Mouse (Mus musculus): Measurements from ENCODE around the gene Adgrg5.
A peak's percentile ranks its signal among the peaks of the same experiment; 100 is the strongest.

Gene Adgrg5

DNA sequence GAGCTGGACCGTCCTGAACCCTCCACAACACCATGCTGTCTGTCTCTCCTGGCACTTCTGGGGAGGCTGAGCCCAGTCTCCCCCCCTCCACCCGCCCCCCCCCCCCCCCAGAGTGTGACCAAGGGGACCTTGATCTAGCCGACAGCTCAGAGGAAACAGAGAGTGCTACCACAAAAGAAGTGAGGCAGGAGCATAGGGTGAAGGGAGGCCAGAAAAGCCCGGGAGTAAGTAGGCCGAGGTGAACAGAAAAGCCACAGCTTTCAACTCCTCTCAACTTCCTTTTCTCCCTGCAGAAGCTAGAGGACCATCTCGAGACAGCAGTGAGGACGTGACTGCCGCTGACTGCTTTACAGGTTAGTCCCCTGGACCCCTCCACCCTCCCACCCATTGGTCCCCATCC, at the start of gene Adgrg5:
Adgrg5 (plus strand) TSS at position 290 of the 400 bp plus-strand sequence.
- no peak for DNase-seq (ENCODE audit: low read depth in 2 of 2, low spot score in 2 of 2)

DNA sequence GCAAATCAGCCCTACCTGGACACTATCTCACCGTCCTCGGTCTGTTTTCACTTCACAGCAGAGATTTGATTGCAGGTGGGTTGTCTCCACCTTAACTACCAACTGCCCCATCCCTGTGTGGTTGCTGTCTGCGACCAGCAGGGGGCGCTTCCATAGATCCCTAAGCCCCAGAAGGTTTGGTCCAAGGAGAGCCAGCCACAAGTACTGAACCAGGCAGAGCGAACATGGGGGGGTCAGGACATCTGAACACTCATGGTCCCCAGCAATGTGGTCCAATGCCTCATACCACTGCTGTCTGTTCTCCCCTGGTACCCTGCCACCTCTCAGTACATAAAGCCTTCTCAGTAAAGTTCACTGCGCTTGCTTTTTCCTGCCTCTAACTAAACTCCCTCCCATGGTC, 49.1 kb upstream of the Adgrg5 start:
- DNase-seq (ENCODE audit: low read depth in 2 of 2, low spot score in 2 of 2), result peak; percentile 61 to 63

DNA sequence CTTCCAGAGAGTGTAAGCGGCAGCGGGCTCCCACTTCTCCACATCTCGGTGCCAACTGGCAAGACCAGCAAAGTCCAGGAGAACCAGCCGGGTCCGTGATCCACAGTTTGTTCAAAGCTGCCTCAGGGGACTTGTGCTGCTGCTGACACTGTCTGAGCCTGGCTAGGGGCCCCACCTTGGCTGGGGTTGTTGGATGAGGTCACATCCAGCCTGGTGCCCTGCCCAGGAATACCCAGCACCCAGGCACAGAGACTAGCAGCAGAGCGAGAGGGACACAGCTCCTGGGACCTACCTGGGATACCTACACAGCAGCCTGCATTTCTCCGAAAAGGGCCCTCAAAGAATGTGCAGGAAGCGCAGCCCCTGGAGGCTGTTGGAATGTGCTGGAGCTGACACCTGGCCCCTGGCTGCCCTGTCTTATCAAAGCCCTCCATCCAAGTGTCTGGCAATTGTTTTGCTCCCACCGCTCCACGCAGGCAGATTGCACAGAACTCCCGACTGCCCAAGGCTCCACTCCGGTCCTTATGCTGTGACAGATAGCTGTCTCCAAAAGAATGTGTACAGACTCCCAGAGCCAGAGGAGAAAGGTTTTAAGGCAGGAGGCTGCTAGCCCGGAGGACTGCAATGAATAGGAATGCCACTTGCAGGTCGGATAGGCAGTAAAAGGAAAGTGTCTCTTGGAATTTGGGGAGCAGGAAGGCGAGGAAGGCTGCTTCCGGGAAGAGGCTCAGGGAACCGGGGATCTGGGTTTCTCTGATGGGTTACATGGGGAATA, 48.2 kb upstream of the Adgrg5 start:
- DNase-seq (ENCODE audit: low read depth in 2 of 2, low spot score in 2 of 2), result no peak

GRCm38 (mm10) chr8:94875871-94876150, 47.7 kb upstream of the Adgrg5 start:
- DNase-seq (ENCODE audit: low read depth in 2 of 2, low spot score in 2 of 2), result no peak

GRCm38 (mm10) chr8:94876197-94876730, 47.2 kb upstream of the Adgrg5 start, which contains the start of gene Dok4:
Gene Dok4, minus strand, starts transcription at chr8:94876330.
- peak; percentile 44 to 56 for DNase-seq (ENCODE audit: low read depth in 2 of 2, low spot score in 2 of 2)

DNA sequence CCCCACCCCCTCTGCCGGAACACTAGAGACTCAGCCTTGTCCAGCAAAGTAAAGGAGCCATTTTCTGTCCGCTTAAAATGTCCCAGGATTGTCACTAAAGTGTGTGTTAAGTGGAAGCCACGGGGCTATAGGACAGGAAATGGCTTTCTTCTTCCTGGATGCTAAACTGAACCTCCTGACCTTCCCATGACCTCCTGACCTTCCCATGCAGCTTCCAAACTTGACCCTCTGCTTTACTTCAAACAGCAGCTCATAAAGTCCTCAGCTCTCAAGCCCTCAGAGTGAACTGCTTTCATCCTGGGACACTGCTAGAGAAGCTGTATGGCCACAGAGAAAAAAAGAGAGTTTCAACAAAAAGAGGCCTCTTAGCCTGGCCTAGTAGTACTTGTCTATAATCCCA, 46.7 kb upstream of the Adgrg5 start:
- no peak for DNase-seq (ENCODE audit: low read depth in 2 of 2, low spot score in 2 of 2)

DNA sequence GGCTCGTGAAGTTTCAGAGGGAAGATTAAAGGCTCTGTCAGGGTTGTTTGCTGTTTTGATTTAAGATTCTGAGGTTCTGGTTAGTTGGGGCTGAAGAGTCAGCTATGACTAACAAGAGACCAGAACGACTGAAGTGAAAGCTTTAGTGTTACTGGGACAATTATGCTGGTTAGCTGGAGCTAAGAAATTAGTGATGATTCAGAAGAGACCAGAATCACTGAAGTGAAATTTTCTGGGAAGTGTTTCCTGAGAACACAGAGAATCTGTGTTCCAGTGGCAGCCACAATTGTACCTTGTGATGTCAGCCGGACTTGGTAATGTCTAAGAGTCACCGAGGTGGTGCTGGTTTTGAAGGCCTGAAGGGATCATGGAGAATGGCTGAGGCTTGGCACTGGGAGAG, 42.8 kb upstream of the Adgrg5 start:
- no peak for DNase-seq (ENCODE audit: low read depth in 2 of 2, low spot score in 2 of 2)

DNA sequence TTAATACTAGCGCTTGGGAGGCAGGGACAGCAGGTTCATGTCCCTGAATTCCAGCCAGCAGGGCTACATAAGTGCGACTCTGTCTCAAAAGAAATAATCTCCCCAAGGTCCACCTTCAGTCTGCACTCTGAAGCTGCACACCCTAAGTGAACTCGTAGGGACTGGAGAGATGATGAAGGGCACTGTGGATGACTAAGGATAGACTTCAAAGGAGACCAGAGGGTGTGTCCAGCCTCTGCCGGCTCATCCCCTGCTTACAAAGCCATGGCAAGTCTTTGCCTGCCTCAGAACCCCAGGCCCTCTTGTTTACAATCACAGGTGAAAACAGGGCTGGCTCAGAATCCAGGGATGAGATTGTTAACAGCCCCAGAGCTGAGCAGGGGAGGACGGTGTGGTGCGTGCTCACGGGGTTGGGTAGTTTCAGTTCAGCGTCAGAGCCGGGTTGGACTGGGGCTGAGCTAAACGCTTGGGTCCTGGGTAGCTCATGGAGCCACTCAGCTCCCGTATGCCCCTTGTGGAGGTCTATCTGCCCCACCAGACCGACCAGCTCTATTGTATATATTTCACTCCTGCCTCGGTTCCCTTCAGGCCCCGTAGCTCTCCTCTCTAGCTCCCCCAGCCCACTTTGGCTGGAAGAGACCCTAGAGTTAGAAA, 35.0 kb upstream of the Adgrg5 start:
- DNase-seq (ENCODE audit: low read depth in 2 of 2, low spot score in 2 of 2), result no peak

GRCm38 (mm10) chr8:94892917-94893316, 30.6 kb upstream of the Adgrg5 start:
- no peak for DNase-seq (ENCODE audit: low read depth in 2 of 2, low spot score in 2 of 2)

DNA sequence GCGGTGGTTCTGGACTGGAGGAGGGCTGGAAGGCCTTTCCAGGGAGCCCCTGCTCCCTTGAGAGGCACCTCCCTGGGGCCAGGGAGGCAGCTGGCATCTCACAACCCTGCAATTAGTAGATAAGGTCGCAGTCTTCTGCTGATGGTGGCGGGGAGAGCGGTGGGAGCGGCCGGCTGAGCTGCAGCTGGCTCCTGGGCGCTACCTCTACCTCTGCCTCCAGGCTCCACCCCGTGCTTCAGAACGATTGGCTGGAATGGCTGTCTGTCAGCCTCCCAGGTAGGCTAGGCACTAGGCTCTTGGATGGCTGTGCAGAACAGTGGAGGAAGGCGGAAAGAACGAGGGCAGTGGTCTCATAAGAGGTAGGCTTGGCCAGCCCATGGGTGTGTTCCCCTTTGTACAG, 24.2 kb upstream of the Adgrg5 start:
- no peak for DNase-seq (ENCODE audit: low read depth in 2 of 2, low spot score in 2 of 2)

DNA sequence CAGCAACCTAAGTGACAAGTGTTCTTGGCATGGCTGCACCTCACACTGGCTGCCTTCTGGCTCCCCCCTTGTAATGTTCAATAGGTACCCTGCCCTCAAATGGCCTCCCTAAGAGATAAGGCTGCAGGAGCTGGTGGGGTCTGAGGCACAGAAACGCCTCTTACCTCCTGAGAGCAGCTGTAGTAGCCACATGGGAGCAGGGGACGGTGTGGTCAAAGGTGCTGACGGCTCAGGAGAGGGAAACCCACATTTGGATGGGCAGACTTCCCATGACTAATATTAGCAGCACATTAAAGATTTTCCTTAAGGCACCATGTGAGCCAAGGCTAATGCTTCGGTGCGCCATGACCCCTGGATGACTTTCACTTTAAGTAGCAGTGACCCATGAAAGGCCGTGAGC, 22.9 kb upstream of the Adgrg5 start:
- no peak for DNase-seq (ENCODE audit: low read depth in 2 of 2, low spot score in 2 of 2)

DNA sequence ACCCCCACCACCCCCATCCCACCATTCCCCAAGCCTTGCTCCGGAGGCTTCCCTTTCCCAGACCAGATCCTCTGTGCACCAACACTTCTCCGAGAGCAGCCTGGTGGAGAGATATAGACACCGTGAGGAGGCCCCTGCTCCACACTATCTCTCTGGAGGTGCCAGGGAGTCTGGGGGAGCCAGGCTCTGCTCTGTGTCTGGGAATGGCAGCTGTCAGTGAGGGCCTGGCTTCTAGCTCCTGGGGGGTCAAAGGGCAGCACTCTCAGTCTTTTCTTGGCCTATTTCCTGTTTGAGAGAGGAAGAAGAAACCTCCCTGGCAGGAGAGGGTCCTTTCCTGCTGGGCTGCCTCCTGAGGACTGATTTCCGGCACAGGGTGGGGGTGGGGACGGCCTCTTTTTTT, 22.5 kb upstream of the Adgrg5 start:
- DNase-seq (ENCODE audit: low read depth in 2 of 2, low spot score in 2 of 2), result no peak

- DNase-seq (ENCODE audit: low read depth in 2 of 2, low spot score in 2 of 2), result no peak
Observed at GRCm38 (mm10) chr8:94903709-94904108, 19.8 kb upstream of the Adgrg5 start.

GRCm38 (mm10) chr8:94904450-94905175, 18.9 kb upstream of the Adgrg5 start:
- no peak for DNase-seq (ENCODE audit: low read depth in 2 of 2, low spot score in 2 of 2)

DNA sequence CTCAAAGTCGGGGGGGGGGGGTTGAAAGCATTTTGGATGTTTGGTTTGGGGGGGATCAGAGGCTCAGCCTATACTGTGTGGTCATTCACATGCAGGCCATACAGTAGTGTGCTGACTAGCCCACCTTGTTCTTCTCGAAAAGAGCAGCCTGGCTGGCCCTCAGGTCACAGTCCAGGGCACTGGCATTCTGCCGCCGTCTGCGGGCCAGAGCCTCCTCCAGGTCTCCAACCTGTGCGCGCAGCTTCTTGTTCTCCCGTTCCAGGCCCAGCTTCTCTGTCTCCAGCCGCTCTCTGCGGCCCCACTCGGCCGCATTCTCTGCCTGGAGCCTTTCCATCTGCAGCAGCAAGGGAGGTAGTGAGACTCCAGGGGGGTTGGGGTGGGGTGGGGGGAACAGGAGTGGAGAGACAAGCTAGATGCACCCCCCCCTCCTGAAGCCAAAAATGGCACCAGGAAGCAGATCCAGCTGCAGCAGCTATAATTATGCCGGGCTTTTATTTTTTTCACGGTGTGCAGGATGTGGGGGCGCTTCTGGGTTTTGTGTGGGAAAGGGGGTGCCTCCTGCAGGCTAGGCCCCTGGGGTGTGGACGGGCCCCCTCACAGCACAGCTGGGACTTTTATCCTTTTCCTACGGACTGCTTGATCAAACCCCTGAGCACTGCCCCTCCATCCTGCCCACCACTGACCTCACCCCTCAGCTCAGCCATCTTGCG, 15.7 kb upstream of the Adgrg5 start:
- DNase-seq (ENCODE audit: low read depth in 2 of 2, low spot score in 2 of 2), result no peak

- DNase-seq (ENCODE audit: low read depth in 2 of 2, low spot score in 2 of 2), result peak; percentile 67 to 70
Observed at GRCm38 (mm10) chr8:94908847-94909246, 14.6 kb upstream of the Adgrg5 start.

DNA sequence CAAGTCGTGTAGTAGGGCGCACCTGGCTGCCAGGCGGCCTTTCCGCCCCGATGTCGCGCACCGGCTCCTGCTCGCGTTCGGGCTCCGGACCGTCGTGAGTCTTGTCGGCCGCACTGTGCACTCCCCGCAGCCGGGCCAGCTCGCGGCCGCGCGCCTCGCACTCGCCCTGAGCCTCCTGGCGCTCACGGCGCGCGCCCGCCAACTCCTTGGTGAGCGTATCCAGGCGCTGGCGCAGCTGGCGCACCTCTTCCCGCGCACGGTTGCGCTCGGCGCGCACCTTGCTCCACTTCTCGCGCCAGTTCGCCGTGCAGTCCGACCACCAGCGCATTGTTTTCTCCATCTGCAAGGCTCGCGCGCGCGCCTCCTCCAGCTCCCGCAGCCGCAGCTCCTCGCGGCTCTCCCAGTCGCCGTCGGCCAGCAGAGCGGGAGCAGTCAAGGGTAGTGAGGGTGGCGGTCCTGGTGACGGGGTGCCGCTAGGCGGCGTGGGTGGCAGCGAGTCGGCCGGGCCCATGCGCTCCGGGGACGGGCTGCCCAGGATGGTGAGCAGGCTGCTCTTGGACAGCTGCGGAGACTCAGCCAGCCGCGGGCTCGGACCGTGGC, 10.3 kb upstream of the Adgrg5 start:
- no peak for DNase-seq (ENCODE audit: low read depth in 2 of 2, low spot score in 2 of 2)

GRCm38 (mm10) chr8:94914256-94914655, 9.2 kb upstream of the Adgrg5 start:
- DNase-seq (ENCODE audit: low read depth in 2 of 2, low spot score in 2 of 2), result no peak

DNA sequence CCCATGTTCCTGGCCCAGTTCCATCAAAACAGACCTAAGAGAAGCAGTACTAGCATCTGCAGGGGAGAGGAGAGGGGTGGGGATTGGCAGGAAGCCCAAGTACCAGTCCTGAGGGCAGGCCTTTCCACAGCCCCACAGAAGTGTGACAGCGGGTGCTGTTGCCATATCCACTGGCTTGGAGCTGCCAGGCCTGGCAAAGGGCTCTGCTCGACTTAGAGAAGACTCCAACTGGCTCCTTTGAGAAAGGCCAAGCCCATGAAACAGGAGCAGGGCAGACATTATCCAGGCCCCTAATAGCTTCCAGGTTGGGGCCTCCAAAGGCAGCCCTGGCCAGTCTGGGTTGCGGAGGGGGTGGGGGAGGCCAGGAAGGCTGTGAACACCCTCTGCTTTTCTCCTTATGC, 8.8 kb upstream of the Adgrg5 start:
- DNase-seq (ENCODE audit: low read depth in 2 of 2, low spot score in 2 of 2), result no peak

- no peak for DNase-seq (ENCODE audit: low read depth in 2 of 2, low spot score in 2 of 2)
Observed at GRCm38 (mm10) chr8:94916311-94916959, 7.1 kb upstream of the Adgrg5 start.

DNA sequence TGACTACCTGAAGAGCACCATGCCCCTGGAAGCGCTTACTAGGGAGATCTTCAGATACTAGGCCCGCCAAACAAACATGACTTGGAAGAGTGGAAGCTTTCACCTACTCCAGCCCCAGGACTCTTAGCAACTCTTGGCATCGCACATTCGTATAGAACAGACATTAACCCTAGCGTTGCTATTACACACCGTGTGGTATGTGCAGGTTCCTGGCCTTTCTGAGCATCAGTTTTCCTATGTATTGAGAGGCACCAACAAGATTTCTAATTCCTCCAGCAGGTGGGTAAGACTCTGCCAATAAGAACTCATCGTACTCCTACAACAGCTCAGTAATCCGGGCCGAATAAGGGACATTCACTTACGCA, 6.6 kb upstream of the Adgrg5 start:
- no peak for DNase-seq (ENCODE audit: low read depth in 2 of 2, low spot score in 2 of 2)

Measured in CD8-positive naive resting alpha-beta T cell, adult 2 months (primary cell).